Mouse (Mus musculus) frontal cortex, adult (tissue): ENCODE results near the gene Khsrp.
"Not testable (repeated sequence)": the region's sequence is repeated elsewhere in the genome, so short reads cannot be mapped to it uniquely, and the experiment has no call there.

Experiments
- ATAC-seq: cut with Nextera tagmentation; 2 replicates; pipeline ENCODE4 v1.9.2; 2017; ENCODE audit warnings: mild to moderate bottlenecking, moderate library complexity, mixed read lengths; ENCODE audit not compliant: low TSS enrichment

The Khsrp gene

GRCm38 (mm10) chr17:57030931-57031660 is at the start of gene Khsrp:
Khsrp (minus strand) TSS chr17:57031522.
- 0 out of 2 replicates have a peak, but pooled peaks have one; percentile 0 for ATAC-seq

- no peak for ATAC-seq
These were observed 48.6 kb upstream of the Khsrp start for GRCm38 (mm10) chr17:57079919-57080318.

GRCm38 (mm10) chr17:57078336-57078735 is 47.0 kb upstream of the Khsrp start, which contains the start of gene Dennd1c:
Dennd1c (minus strand) TSS chr17:57078514.
- 0 out of 2 replicates have a peak, but pooled peaks have one; percentile 10 for ATAC-seq

- no peak for ATAC-seq
These were observed 45.6 kb upstream of the Khsrp start for GRCm38 (mm10) chr17:57076916-57077315.

GRCm38 (mm10) chr17:57070699-57071098 is 39.4 kb upstream of the Khsrp start:
- no peak for ATAC-seq

- ATAC-seq, result no peak
These were observed 39.0 kb upstream of the Khsrp start for GRCm38 (mm10) chr17:57070272-57070671.

GRCm38 (mm10) chr17:57066908-57067307 is 35.6 kb upstream of the Khsrp start:
- no peak for ATAC-seq

GRCm38 (mm10) chr17:57063031-57063430 is 31.7 kb upstream of the Khsrp start:
- no peak for ATAC-seq

- no peak for ATAC-seq
These were observed 31.2 kb upstream of the Khsrp start for GRCm38 (mm10) chr17:57062548-57062947.

- no peak for ATAC-seq
These were observed 30.7 kb upstream of the Khsrp start for GRCm38 (mm10) chr17:57062011-57062521.

GRCm38 (mm10) chr17:57061069-57061468 is 29.7 kb upstream of the Khsrp start:
- no peak for ATAC-seq

- ATAC-seq, result peak; percentile 87
These were observed 29.0 kb upstream of the Khsrp start for GRCm38 (mm10) chr17:57060231-57060801.

GRCm38 (mm10) chr17:57059486-57059977 is 28.2 kb upstream of the Khsrp start, which contains the start of gene Slc25a23:
Slc25a23 (minus strand) TSS chr17:57059863.
- peak; percentile 22 for ATAC-seq

- ATAC-seq, result no peak
These were observed 27.7 kb upstream of the Khsrp start, which contains the start of gene Crb3 for GRCm38 (mm10) chr17:57058891-57059485. Crb3 (plus strand) TSS chr17:57059105.

GRCm38 (mm10) chr17:57056246-57056645 is 24.9 kb upstream of the Khsrp start:
- ATAC-seq, result no peak

GRCm38 (mm10) chr17:57051679-57052078 is 20.4 kb upstream of the Khsrp start:
- not testable (repeated sequence) for ATAC-seq

GRCm38 (mm10) chr17:57048816-57049215 is 17.5 kb upstream of the Khsrp start:
- peak; percentile 38; the same call in 1 of the 2 replicates for ATAC-seq

- ATAC-seq, result peak; percentile 11; the same call in 1 of the 2 replicates
These were observed 16.1 kb upstream of the Khsrp start for GRCm38 (mm10) chr17:57047406-57047805.

- no peak for ATAC-seq
These were observed 10.2 kb upstream of the Khsrp start, which contains the start of gene Slc25a41 for GRCm38 (mm10) chr17:57041554-57041953. Slc25a41 (minus strand) TSS chr17:57041654.

GRCm38 (mm10) chr17:57038978-57039377 is 7.7 kb upstream of the Khsrp start:
- no peak for ATAC-seq

- ATAC-seq, result no peak
These were observed 1.5 kb upstream of the Khsrp start for GRCm38 (mm10) chr17:57032854-57033253.
